Mouse (Mus musculus): ENCODE results near the gene a.

DNA sequence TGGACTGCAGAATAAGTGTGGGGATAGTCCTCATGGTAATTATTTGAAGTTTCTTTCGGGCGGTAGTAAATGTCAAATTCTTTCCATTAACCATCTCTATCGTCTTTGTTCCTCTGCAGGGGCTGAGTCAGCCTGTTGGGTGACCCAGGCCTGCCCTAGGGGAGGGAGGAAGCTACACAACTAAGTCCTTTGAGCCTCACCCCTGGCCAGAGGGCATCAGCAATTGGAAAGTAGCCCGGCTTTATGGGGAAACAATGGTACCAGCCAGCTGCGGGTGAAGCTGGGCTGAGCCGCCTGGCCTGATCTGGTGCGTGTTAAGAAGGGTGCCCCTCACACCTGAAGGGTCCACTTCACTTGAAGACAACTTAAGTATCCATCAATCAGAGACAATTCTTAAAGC lies 308.2 kb downstream of the a start:
- TF ChIP-seq CTCF (conservative IDR thresholded peaks at IDR 0.05; ENCODE audit: low read length) (no peak), NANOG (IDR thresholded peaks at IDR 0.05; ENCODE audit: borderline replicate concordance, low read length) (no peak)

Measured in E14TG2a.4 (cell line).